Mouse (Mus musculus) small intestine, adult 2 months (tissue): ENCODE results near the gene Iqcn. TPM values are rescaled to one million over a fixed set of nuclear protein-coding genes. Genes with fewer than 3 reads are reported as not detected.

Source experiments
- H3K27ac ChIP-seq: fragments of 200-500 bp; 2 replicates; pipeline ENCODE4 v1.5.1; 2012; ENCODE audit warnings: low read depth, low read length, control low read depth, inconsistent platforms; ENCODE audit not compliant: insufficient read depth
- H3K27me3 ChIP-seq: fragments of 200-500 bp; 2 replicates; pipeline ENCODE4 v1.6.1; 2012; ENCODE audit warnings: mild to moderate bottlenecking, moderate library complexity, low read length, inconsistent platforms; ENCODE audit not compliant: control insufficient read depth, insufficient read depth
- H3K36me3 ChIP-seq: fragments of 200-500 bp; 2 replicates; pipeline ENCODE4 v1.6.1; 2012; ENCODE audit warnings: mild to moderate bottlenecking, low read length, control low read depth, inconsistent platforms; ENCODE audit not compliant: control insufficient read depth, insufficient read depth
- H3K4me1 ChIP-seq: fragments of 200-500 bp; 2 replicates; pipeline ENCODE4 v1.6.1; 2012; ENCODE audit warnings: low read length, inconsistent platforms, mixed read lengths; ENCODE audit not compliant: control insufficient read depth, insufficient read depth, insufficient read length
- H3K4me3 ChIP-seq: fragments of 200-500 bp; 2 replicates; pipeline ENCODE4 v1.5.1; 2012; ENCODE audit warnings: low read depth, mild to moderate bottlenecking, control low read depth, inconsistent platforms, low read length, moderate library complexity
- CTCF ChIP-seq: fragments of 200-500 bp; IDR thresholded peaks from 2 replicates; pipeline ENCODE4 v1.5.1; 2012; ENCODE audit warnings: low read depth, mild to moderate bottlenecking, control low read depth, inconsistent platforms, low read length, moderate library complexity, mixed read lengths; ENCODE audit not compliant: insufficient replicate concordance, insufficient read length; ENCODE audit errors: extremely low read depth
- POLR2A ChIP-seq: fragments of 200-500 bp; IDR thresholded peaks from 2 replicates; pipeline ENCODE4 v1.6.1; 2012; ENCODE audit warnings: low read depth, mild to moderate bottlenecking, control low read depth, inconsistent platforms, low read length, moderate library complexity
- WGBS: fragments of 180-500 bp; shearing (Covaris S2); methylation state at CpG from one replicate; pipeline ENCODE4 v1.1.7; 2018; 5-methylcytosine and 5-hydroxymethylcytosine counted together
- polyA plus RNA-seq: library from polyadenylated mRNA; depleted of rRNA; stranded (reverse); fragments of >200 nt; gene quantifications from 2 replicates; pipeline ENCODE4 v1.2.3, GENCODE M21; 2012

The Iqcn gene
- polyA plus RNA-seq, 1 experiment, result 0.03 TPM

DNA sequence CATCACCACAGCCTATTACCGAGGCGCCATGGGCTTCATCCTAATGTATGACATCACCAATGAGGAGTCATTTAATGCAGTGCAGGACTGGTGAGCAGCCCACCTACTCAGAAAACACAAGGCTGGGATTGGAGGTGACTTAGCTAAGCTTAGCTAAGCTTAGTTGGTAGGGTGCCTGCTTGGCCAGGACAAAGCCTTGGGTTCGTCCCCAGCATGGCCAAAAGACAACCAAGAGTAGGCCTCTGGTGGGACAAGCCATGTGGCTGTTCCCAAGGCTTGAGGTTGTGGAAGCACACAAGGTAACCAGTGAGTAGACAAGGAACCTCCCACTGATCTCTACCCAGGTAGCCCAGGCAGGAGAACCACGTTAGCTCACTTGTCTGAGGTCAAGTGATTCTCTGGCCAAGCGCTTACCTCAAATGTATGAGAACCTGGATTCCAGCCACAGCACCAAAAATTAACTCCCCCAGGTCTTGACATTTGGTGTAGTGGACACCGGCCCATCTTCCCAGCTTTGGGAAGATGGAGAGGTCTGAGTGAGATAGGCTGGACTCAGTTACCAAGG is 53.3 kb downstream of the Iqcn start:
- H3K27ac ChIP-seq, result no peak overlapping the region
- no peak overlapping the region for H3K4me3 ChIP-seq
- H3K4me1 ChIP-seq, result peaks cover 22% of the 10 kb centered on the region
- no peaks in the 10 kb centered on the region for H3K27me3 ChIP-seq
- H3K36me3 ChIP-seq, result peaks cover 22% of the 10 kb centered on the region
- WGBS, result 93% methylated on average over 6 of the region's 6 CpGs
- no peak for TF ChIP-seq CTCF
- TF ChIP-seq POLR2A, result no peak

DNA sequence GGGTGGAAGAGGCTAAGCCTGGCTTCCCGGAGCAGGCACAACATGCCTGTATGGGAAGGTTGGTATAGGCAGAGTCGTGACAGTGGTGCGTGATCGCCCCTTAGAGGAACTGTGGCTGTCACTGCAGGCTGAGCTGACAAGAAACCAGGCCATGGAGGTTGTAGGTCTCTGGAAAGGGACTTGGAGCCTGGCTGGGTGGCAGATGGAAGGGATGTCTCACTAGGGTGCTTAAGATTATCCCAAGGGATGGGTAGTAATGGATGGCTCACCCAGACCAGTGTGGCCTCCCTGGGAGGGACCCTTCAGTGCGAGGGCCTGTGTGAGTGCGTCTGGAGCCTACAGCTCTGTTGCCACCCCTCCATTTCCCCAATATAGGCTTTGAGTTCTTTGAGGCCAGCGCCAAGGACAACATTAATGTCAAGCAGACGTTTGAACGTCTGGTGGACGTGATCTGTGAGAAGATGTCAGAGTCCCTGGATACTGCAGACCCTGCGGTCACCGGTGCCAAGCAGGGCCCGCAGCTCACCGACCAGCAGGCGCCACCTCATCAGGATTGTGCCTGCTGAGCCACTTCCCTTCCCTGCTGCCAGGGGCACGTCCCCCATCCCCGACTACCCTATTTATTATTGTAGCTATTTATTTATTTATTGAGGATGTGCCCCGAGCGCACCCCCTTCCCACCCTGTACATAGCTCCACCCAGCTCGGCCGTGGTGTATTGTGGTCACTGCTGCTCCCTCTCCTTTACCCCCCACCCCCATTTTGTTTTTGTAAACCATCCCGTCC is 54.5 kb downstream of the Iqcn start:
- H3K4me1 ChIP-seq, result peaks cover 27% of the 10 kb centered on the region

DNA sequence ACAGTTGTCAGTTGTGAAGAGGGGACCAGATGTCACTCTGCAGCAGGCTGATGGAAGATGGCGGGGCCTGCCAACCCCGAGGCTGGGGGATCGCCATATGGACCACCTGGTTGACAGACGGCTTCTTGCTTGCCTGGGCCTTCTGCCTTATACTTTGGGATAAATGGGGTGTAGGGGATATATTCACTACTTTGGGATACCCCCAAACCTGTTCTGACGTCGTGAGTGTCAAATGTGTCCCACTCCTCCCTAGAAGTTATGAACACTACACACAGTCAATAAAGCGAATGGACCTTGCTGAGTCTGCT is 55.0 kb downstream of the Iqcn start:
- Histone ChIP-seq H3K4me3 (no peak overlapping the region), H3K36me3 (peaks cover 27% of the 10 kb centered on the region), H3K27ac (no peak overlapping the region), H3K27me3 (no peaks in the 10 kb centered on the region), H3K4me1 (peaks cover 26% of the 10 kb centered on the region)
- WGBS, result 92% methylated on average over 7 of the region's 7 CpGs
- TF ChIP-seq CTCF, result no peak

More for the DNA sequence above, 54.5 kb downstream of the Iqcn start:
- H3K27ac ChIP-seq, result no peak overlapping the region
- H3K36me3 ChIP-seq, result peaks cover 23% of the 10 kb centered on the region
- WGBS, result 80% methylated on average over 22 of the region's 22 CpGs
- H3K27me3 ChIP-seq, result no peaks in the 10 kb centered on the region
- no peak overlapping the region for H3K4me3 ChIP-seq
- TF ChIP-seq POLR2A (no peak), CTCF (peak; percentile 24; the same call in 1 of the 2 replicates)

DNA sequence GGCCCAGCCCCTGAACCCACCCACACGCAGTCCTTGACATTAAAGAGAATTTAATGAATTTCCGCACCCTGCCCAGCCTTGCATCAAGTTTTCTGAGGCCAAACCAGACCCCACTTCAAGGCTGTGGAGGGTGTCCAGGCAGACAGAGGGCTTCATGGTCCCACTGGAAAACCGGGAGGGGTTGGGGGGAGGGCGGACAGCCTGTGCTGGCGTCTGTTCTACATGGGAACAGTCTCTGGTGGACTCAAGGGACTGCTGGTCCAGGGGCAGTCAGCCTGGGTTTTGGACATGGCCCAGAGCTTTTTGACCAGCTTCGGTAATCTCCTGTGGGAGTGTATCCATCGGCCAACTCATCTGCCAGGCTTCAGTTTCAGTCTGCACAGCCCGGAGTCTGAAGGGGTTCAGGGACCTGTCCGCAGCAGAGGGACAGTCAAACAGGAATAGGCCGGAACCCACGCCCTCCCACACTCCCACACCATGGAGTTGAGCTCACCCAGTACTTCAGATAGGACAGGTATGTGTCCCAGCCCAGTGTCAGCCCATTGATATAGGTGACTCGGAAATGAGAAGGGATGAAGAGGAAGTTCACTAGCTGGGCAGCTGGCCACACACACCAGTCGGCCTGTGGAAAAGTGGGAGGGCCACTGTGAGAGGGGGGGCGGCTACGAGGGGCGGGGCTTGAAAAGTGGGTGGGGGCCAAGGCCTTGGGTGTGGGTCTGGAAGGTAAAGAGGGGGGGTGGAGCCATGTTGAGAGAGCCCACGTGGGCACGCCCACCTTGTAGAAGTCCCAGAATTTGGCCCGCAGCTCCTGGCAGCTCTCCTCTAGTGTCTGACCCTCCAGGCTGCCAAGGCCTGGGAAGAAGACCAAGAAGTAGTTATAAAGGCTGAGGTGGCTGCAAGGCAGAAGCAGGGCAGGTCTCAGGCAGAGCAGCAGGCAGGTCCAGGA is 55.6 kb downstream of the Iqcn start:
- Histone ChIP-seq H3K4me1 (peaks cover 29% of the 10 kb centered on the region), H3K27ac (no peak overlapping the region), H3K36me3 (peaks cover 29% of the 10 kb centered on the region), H3K27me3 (no peaks in the 10 kb centered on the region), H3K4me3 (no peak overlapping the region)
- TF ChIP-seq CTCF (no peak), POLR2A (no peak)
- 59% methylated on average over 19 of the region's 19 CpGs for WGBS

DNA sequence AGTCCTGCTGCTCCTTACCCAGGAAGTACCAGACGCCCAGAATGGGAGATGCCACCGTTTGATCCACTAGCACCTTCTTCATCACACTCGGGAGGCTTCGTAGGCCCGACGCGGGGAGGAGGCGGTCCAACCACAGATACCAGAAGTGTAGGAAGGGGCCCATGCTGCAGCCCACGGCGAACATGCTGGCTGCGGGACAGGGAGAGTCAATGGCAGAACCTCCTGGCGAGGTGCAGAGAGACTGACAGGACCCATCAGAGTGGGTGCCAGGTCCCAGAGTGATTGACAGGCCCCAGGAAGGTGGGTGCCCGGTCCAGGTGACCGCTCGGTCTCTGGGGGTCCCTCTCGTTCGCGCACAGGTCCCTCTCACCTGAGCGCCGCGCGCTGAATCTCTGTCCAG is 57.1 kb downstream of the Iqcn start:
- H3K36me3 ChIP-seq, result peaks cover 29% of the 10 kb centered on the region
- under 1% methylated on average over 22 of the region's 22 CpGs for WGBS
- no peaks in the 10 kb centered on the region for H3K27me3 ChIP-seq
- peak overlapping the region; percentile 84 for H3K4me3 ChIP-seq
- peaks cover 32% of the 10 kb centered on the region for H3K4me1 ChIP-seq
- TF ChIP-seq CTCF (no peak), POLR2A (no peak)
- H3K27ac ChIP-seq, result peak overlapping the region; percentile 59

DNA sequence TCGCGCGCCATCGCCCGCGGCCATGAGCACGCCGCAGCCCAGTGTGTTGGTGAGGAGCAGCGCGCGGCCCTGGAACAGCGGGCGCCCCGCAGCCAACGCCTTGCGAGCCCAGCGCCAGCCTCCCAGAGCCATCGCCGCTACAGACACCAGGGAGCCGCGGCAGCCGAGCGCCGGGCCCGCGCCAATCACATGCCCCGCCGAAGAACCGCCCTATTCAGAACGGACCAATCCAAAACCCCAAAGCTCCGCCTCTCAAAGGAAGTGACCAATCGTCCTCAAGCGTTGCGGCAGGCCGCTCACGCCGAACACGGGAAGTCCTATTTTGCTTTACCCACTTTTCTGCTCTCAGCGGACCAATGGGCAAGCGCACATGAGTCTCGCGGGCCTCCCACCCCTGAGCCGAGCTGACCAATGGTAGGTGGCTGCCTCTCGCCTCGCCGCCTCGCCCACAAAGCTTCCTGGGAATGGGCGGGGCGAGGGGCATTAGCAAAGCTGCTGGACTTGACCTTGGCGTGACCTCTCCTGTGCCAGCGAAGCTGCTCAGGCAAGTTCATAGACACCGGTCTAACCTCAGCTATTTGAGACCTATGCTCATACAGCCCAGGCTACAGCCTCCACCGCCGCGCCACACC is 57.6 kb downstream of the Iqcn start, which contains the start of gene Mpv17l2:
Mpv17l2 (minus strand) TSS at position 172 of the 632 bp plus-strand sequence.
- Histone ChIP-seq H3K27me3 (no peaks in the 10 kb centered on the region), H3K4me3 (peak within 1 kb of the TSS; percentile 84), H3K4me1 (peaks cover 31% of the 10 kb centered on the region), H3K27ac (peak within 1 kb of the TSS; percentile 70), H3K36me3 (peaks cover 29% of the 10 kb centered on the region)
- WGBS, result under 1% methylated on average over 55 of the region's 55 CpGs
- no peak for TF ChIP-seq CTCF
- peak; percentile 85 for TF ChIP-seq POLR2A

DNA sequence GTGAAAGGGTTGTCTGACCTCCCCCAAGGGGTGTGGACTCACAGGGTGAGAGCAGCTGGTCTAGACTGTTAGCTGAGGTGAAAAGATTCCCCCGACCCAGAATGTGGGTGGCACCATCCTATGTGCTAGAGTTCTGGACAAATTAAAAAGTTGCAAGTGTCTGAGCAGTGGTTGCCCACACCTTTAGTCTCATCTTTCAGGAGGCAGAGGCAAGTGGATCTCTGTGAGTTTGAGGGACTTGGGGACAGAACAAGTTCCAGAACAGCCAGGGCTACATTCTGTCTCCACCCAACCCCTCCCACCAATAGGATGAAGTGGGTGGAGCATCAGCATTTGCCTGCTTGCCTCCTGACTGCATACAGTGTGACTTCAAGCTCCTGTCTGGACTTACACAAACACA is 58.9 kb downstream of the Iqcn start:
- TF ChIP-seq POLR2A (no peak), CTCF (no peak)
- WGBS, result 24% methylated on average over 1 of the region's 1 CpGs
- peaks cover 22% of the 10 kb centered on the region for H3K36me3 ChIP-seq
- H3K4me3 ChIP-seq, result no peak overlapping the region
- H3K4me1 ChIP-seq, result peaks cover 37% of the 10 kb centered on the region
- H3K27ac ChIP-seq, result peak overlapping the region; percentile 36
- H3K27me3 ChIP-seq, result no peaks in the 10 kb centered on the region
